Mouse (Mus musculus) brain, embryonic 18.5 days (tissue): ENCODE data around the gene Zdhhc24.

Experiments used
- DNase-seq: peaks from one replicate; pipeline ENCODE4 v3.0.0-alpha.2; 2012; ENCODE audit warnings: low read depth, low spot score

Zdhhc24 gene

GRCm38 (mm10) chr19:4877785-4878184 lies 683 bp upstream of the Zdhhc24 start, which contains the start of gene Actn3:
Actn3 (minus strand) TSS chr19:4877909.
- DNase-seq: no peak

GRCm38 (mm10) chr19:4879324-4879703 lies 846 bp downstream of the Zdhhc24 start:
- no peak for DNase-seq

- no peak for DNase-seq
Observed at GRCm38 (mm10) chr19:4883961-4884360, 5.5 kb downstream of the Zdhhc24 start.

GRCm38 (mm10) chr19:4889791-4890190 lies 11.3 kb downstream of the Zdhhc24 start:
- no peak for DNase-seq

- no peak for DNase-seq
Observed at GRCm38 (mm10) chr19:4891798-4892197, 13.3 kb downstream of the Zdhhc24 start.

GRCm38 (mm10) chr19:4896780-4897520 lies 18.5 kb downstream of the Zdhhc24 start:
- no peak for DNase-seq

- DNase-seq: no peak
Observed at GRCm38 (mm10) chr19:4898972-4899371, 20.5 kb downstream of the Zdhhc24 start.

GRCm38 (mm10) chr19:4899888-4900287 lies 21.4 kb downstream of the Zdhhc24 start:
- DNase-seq: no peak

GRCm38 (mm10) chr19:4905979-4906794 lies 27.7 kb downstream of the Zdhhc24 start, which contains the start of gene Bbs1:
Bbs1 (minus strand) TSS chr19:4906628.
- peak; percentile 75 for DNase-seq

GRCm38 (mm10) chr19:4908107-4908506 lies 29.6 kb downstream of the Zdhhc24 start:
- no peak for DNase-seq

GRCm38 (mm10) chr19:4909376-4909775 lies 30.9 kb downstream of the Zdhhc24 start:
- DNase-seq: no peak

GRCm38 (mm10) chr19:4915924-4916603 lies 37.6 kb downstream of the Zdhhc24 start:
- DNase-seq: no peak

GRCm38 (mm10) chr19:4916827-4917226 lies 38.4 kb downstream of the Zdhhc24 start:
- no peak for DNase-seq

- no peak for DNase-seq
Observed at GRCm38 (mm10) chr19:4919652-4920051, 41.2 kb downstream of the Zdhhc24 start.

- no peak for DNase-seq
Observed at GRCm38 (mm10) chr19:4925121-4925860, 46.8 kb downstream of the Zdhhc24 start.

GRCm38 (mm10) chr19:4927904-4928531 lies 49.5 kb downstream of the Zdhhc24 start, which contains the start of gene Dpp3:
Dpp3 (minus strand) TSS chr19:4928287.
- DNase-seq: peak; percentile 93

- no peak for DNase-seq
Observed at GRCm38 (mm10) chr19:4928781-4929180, 50.3 kb downstream of the Zdhhc24 start.
